Mouse (Mus musculus) E14TG2a.4 (cell line): Measurements from ENCODE around the gene Sap30.
"Not testable (repeated sequence)": the region's sequence is repeated elsewhere in the genome, so short reads cannot be mapped to it uniquely, and the experiment has no call there.

ENCODE experiments used
- H3K27me3 ChIP-seq: 2 replicates; pipeline ENCODE4 v1.6.1; 2014; ENCODE audit warnings: low read length, control low read depth; ENCODE audit not compliant: insufficient read depth
- H3K36me3 ChIP-seq: 2 replicates; pipeline ENCODE4 v1.6.1; 2014; ENCODE audit warnings: low read length, control low read depth; ENCODE audit not compliant: insufficient read depth
- H3K4me1 ChIP-seq: replicated peaks from 2 replicates; pipeline ENCODE4 v1.6.1; 2014; ENCODE audit warnings: low read depth, low read length, control low read depth
- H3K4me3 ChIP-seq: replicated peaks from 2 replicates; pipeline ENCODE4 v1.5.1; 2014; ENCODE audit warnings: mild to moderate bottlenecking, low read length
- H3K9me3 ChIP-seq: 2 replicates; pipeline ENCODE4 v1.6.1; 2014; ENCODE audit warnings: low read length, control low read depth
- CTCF ChIP-seq: conservative IDR thresholded peaks from 2 replicates; pipeline ENCODE4 v1.5.1; 2014; ENCODE audit warnings: low read length
- NANOG ChIP-seq: IDR thresholded peaks from 2 replicates; pipeline ENCODE4 v1.6.1; 2014; ENCODE audit warnings: borderline replicate concordance, low read length, mixed read lengths
- POU5F1 ChIP-seq: IDR thresholded peaks from 2 replicates; pipeline ENCODE4 v1.6.1; 2014; ENCODE audit warnings: low read length, borderline replicate concordance

Sap30 gene

DNA sequence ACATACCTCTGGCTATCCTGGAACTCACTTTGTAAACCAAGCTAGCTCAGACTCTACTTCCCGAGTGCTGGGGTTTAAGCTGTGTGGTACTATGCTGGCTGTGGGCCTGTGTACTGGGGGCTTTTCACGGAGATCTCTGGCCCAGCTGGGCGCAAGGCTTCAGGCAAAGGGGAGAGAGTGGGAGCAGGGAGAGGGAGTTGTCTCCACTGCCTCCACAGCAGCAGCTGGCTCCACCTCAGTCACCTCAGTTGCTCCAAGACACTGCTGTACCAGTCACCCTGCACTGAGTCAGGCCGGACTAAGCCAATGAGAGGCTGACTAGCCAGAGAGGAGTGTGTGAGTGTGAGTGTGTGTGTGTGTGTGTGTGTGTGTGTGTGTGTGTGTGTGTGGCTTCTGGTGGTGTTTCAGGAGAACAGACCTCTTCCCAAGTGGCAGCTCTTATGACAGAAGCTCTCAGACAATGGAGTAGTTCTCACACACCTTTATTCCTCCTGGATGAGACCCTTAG is 19.9 kb upstream of the Sap30 start:
- Histone ChIP-seq H3K4me1 (peaks cover 70% of the 10 kb centered on the region), H3K4me3 (no peak overlapping the region), H3K36me3 (peaks cover 59% of the 10 kb centered on the region), H3K27me3 (no peaks in the 10 kb centered on the region), H3K9me3 (no peaks in the 10 kb centered on the region)
- TF ChIP-seq CTCF (no peak), POU5F1 (no peak), NANOG (no peak)

DNA sequence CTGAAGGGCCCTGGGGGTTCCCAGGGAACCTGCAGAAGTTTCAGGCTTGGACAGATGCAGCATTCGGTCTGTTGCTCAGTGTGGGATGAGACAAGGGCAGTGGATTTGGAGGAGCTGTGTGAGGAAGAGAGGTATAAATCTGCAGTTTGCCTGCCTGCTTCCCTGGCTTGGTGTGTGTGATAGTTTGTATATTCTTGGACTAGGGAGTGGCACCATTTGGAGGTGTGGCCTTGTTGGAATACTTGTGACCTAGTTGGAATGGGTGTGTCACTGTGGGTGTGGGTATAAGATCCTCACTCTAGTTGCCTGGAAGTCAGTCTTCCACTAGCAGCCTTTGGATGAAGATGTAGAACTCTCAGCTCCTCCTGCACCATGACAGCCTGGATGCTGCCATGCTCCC is 17.8 kb upstream of the Sap30 start:
- not testable (repeated sequence) for H3K27me3 ChIP-seq, H3K9me3 ChIP-seq
- Histone ChIP-seq H3K4me1 (peaks cover 78% of the 10 kb centered on the region), H3K36me3 (peaks cover 73% of the 10 kb centered on the region), H3K4me3 (peak overlapping the region; percentile 39)

DNA sequence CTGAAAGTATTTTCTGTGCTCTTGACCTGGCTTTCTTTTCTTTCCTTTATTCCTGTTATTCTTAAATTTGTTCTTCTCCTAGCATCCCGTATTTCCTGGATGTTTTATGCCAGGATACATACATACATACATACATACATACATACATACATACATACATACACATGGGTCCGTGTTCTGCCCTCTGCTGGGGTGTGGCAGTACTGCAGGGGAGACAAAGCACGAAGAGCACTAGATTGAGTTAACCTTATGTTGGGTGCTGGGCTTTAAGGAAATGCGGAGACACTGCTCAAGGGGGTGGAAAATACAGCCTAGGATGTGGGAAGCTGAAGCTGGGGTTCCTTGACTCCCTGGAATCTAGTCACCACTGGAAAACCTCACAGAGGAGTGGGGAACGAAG is 16.0 kb upstream of the Sap30 start:
- Histone ChIP-seq H3K9me3 (no peaks in the 10 kb centered on the region), H3K36me3 (peaks cover 72% of the 10 kb centered on the region), H3K4me3 (peak overlapping the region; percentile 39), H3K4me1 (peaks cover 78% of the 10 kb centered on the region), H3K27me3 (no peaks in the 10 kb centered on the region)
- TF ChIP-seq CTCF, result peak; percentile 84
- TF ChIP-seq NANOG, result no peak

DNA sequence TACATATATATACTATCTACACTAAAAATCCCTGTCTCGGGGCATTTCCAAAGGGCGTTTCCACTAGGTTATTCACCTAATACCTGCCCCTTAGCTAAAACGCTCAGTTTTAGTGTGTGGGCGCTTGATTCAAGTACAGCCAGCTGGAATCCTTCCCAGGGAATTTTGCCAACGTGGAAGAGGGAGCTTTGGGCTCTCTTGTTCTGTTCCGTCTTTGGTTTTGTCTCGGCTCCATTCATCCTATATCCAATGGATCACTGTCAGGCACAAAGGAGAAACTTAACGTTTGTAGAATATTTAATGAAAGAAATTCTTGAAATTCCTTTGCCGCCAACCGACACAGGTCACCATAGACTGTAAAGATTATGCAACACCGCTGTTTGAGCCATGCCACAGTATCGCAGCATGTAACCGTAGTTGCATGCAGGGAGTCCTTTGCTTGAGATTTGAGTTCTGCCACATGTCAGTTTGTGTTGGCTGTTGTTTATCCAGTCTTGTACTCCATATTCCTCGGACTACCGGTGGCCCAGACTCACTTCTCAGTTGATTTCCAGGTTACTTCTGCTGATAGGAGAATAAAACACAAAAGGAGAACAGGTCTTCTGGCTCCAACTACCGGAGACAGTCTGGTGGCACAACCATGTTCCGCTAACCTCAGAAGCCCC is 11.3 kb upstream of the Sap30 start:
- Histone ChIP-seq H3K9me3 (no peaks in the 10 kb centered on the region), H3K4me1 (peaks cover 75% of the 10 kb centered on the region), H3K36me3 (peaks cover 62% of the 10 kb centered on the region), H3K4me3 (peak overlapping the region; percentile 54), H3K27me3 (no peaks in the 10 kb centered on the region)
- TF ChIP-seq NANOG, result no peak
- TF ChIP-seq CTCF, result no peak
- TF ChIP-seq POU5F1, result no peak

DNA sequence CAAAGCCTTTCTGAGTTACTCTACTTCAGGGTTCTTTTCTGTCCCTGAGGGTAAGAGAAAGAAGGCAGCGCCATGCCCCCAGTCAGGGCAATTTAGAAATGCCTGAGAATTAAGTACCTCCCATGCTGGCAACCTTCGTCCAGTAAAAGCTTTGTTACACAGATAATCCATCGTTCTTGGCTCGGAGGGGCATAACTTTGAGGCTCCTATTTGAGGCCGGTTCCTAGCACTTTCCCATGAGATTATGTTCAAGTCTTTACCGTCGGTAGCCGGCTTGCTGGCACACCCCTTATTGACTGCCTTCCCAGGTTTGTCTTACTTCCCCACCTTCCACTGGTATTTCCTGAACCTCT is 10.8 kb upstream of the Sap30 start:
- no peaks in the 10 kb centered on the region for H3K27me3 ChIP-seq
- TF ChIP-seq NANOG (no peak), CTCF (no peak), POU5F1 (no peak)
- H3K4me1 ChIP-seq, result peaks cover 75% of the 10 kb centered on the region
- H3K4me3 ChIP-seq, result peak overlapping the region; percentile 54
- peaks cover 64% of the 10 kb centered on the region for H3K36me3 ChIP-seq
- no peaks in the 10 kb centered on the region for H3K9me3 ChIP-seq

DNA sequence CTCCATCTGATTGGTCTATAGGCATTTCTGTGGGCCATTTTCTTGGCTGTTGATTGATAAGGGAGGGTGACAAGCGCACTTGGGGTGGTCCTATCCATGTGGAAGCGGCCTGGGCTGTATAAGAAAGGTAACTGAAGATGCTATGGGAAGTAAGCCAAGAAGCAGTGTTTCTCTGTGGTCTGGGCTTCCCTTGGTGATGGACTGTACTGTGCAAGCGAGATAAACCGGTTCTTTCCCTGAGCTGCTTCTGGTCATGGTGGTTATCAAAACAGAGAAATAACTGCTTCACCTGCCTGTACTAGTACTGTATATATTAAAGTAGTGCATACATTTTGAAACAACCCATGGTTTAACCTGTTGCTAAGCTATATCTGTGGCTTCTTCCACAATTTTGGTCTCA is 4.2 kb upstream of the Sap30 start:
- H3K4me1 ChIP-seq, result peaks cover 67% of the 10 kb centered on the region
- peak overlapping the region; percentile 94 for H3K4me3 ChIP-seq
- H3K9me3 ChIP-seq, result no peaks in the 10 kb centered on the region
- H3K36me3 ChIP-seq, result peaks cover 54% of the 10 kb centered on the region
- TF ChIP-seq CTCF, result no peak
- no peaks in the 10 kb centered on the region for H3K27me3 ChIP-seq

DNA sequence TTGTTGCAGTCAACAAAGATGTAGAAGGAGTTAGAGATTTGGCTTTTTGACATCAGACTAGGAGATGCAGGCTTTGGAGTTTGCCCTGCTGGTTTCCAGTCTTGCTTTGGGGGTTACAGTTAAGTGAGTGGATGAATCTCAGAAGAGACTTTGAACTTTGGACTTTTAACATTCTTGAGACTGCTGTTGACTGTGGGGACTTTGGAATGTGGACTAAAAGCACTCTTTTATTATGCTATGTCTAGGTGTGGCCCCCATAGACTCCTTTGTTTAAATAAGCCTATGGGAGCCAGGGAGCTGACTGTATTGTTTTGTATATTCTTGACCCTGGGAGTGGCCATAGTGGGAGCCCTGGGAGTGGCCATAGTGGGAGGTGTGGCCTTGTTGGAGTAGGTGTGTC is 2.2 kb upstream of the Sap30 start:
- Histone ChIP-seq H3K36me3 (peaks cover 43% of the 10 kb centered on the region), H3K4me3 (peak overlapping the region; percentile 94)
- TF ChIP-seq NANOG (no peak), POU5F1 (peak; percentile 44; the same call in 1 of the 2 replicates)

DNA sequence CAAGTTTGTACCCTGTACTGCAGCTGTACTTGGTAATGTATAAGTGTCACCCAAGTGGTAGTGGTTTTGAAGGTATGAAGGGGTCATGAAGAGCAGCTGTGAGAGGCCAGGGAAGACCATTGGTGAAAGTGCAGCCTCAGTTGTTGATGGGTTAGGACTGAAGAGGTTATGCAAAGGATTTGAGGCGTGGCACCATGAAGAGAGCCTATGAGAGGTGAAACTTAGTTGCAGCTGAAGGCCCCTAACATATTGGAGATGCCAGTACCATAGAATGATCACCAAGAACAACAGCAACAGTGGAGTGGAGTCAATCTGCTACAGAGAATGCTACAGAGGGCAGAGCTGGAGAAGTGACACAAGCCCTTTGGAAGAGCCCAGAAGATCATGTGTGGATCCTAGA is 1.7 kb upstream of the Sap30 start:
- H3K4me3 ChIP-seq, result peak overlapping the region; percentile 94
- H3K4me1 ChIP-seq, result peaks cover 57% of the 10 kb centered on the region
- H3K9me3 ChIP-seq, result no peaks in the 10 kb centered on the region
- H3K27me3 ChIP-seq, result no peaks in the 10 kb centered on the region
- H3K36me3 ChIP-seq, result peaks cover 43% of the 10 kb centered on the region
- no peak for TF ChIP-seq CTCF
- TF ChIP-seq POU5F1, result no peak
- no peak for TF ChIP-seq NANOG

More for the DNA sequence above, 2.2 kb upstream of the Sap30 start:
- H3K27me3 ChIP-seq, result no peaks in the 10 kb centered on the region
- H3K4me1 ChIP-seq, result peaks cover 62% of the 10 kb centered on the region
- H3K9me3 ChIP-seq, result no peaks in the 10 kb centered on the region

DNA sequence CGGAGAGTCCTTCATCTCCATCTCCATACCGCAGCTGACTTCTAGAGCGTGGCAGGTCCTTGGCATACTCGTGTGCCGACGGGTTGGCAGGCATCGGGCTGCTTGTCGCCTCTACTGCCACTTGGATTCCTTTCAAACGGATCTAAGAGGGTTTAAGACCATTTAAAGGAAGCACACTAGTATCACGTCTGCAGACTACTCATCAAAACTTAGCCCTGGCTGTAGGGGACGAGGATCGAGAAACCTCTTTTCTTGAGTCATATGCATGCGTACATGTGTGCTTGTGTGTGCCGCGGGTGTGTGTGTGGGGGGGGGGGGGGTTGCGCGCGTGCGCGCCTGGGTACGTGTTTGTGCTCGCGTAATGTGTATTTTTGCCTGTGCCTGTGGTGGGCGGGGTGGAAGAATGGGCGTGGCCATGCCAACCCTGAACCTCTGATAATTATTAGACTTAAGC is 679 bp upstream of the Sap30 start:
- Histone ChIP-seq H3K27me3 (no peaks in the 10 kb centered on the region), H3K36me3 (peaks cover 39% of the 10 kb centered on the region), H3K9me3 (no peaks in the 10 kb centered on the region), H3K4me1 (peaks cover 47% of the 10 kb centered on the region), H3K4me3 (peak overlapping the region; percentile 94)
- TF ChIP-seq NANOG, result no peak
